ENCODE assay signal across 8 mouse cellular contexts in the genomic region with DNA sequence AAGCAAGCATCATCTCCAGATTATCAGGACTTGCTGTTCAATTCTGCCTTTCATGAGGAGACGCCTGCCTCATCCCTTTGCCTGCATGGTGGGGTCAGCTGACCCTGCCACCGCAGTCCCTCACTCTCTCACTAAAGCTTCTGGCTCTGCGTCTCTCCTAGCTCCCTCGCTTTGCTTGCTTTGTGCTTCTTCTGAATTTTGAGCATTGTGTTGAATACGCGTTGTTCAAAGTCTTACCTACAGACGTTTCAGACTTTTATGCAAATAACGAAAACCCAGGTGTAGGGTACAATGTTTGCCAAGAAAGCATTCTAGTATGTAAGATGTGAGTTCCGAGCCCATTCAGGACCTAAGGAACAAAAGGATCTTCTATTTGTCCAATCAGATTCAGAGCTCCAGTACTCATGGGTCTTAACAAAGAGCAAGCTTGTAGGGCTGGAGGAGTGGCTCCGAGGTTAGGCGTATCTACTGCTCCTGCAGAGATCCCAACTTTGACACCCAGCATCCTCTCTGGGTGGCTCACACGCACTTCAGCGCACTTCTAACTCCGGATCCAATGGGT.
DNase-seq lines count a peak whose midpoint lies in the region; ATAC-seq lines count a peak whose summit lies in the region.
"Had no signal": no experiment of that assay in that cellular context is flagged by ENCODE, and none has a peak within 500 bp of the region (broad histone marks: within the 10 kb centered on the region; RNA-seq: fewer than 3 reads in every experiment).

No protein-coding gene starts in this region.

- intact Hi-C loops in left cerebral cortex, postnatal 25 days (cut with DNase I) = no loop called here

- H3K36me3 ChIP-seq in neural tube, embryonic 11.5 days (ENCODE audit: control insufficient read depth, insufficient read depth, low read length) = no peaks in the 10 kb centered on the region
- H3K36me3 ChIP-seq in forebrain, embryonic 15.5 days = no peaks in the 10 kb centered on the region
- no peaks in the 10 kb centered on the region for H3K36me3 ChIP-seq in liver, embryonic 13.5 days

- H3K27me3 ChIP-seq in neural tube, embryonic 11.5 days (ENCODE audit: control insufficient read depth, insufficient read depth, low read length) = no peaks in the 10 kb centered on the region
- H3K27me3 ChIP-seq in forebrain, embryonic 15.5 days = 0 out of 2 replicates have a peak, but pooled peaks cover 4% of the 10 kb centered on the region
- peaks cover 9% of the 10 kb centered on the region for H3K27me3 ChIP-seq in liver, embryonic 13.5 days

- peak; percentile 43 for DNase-seq in neural tube, embryonic 11.5 days (ENCODE audit: low spot score)
- no peak for DNase-seq in neural tube, embryonic 10.5 days (ENCODE audit: extremely low spot score, low spot score)
- DNase-seq in liver, embryonic 13.5 days = no peak
- DNase-seq in urinary bladder, adult 18-20 months (ENCODE audit: low spot score in 2 of 2) = no peak
- DNase-seq in left cerebral cortex, postnatal 25 days (ENCODE audit: low spot score in 2 of 2) = no peak
- DNase-seq in layer of hippocampus, adult 8-10 months (ENCODE audit: low spot score in 2 of 2) = no peak
- DNase-seq: thymus, postnatal 4 days had no signal

- no peak overlapping the region for H3K9ac ChIP-seq in neural tube, embryonic 11.5 days (ENCODE audit: low read length)
- 0 out of 2 replicates have a peak overlapping the region, but pooled peaks have one; percentile 31 for H3K9ac ChIP-seq in forebrain, embryonic 15.5 days (replicated peaks)
- no peak overlapping the region for H3K9ac ChIP-seq in liver, embryonic 13.5 days

- peak overlapping the region; percentile 18; the same call in 1 of the 2 replicates for H3K4me3 ChIP-seq in neural tube, embryonic 11.5 days (ENCODE audit: low read depth, low read length)
- peak overlapping the region; percentile 24; the same call in 1 of the 2 replicates for H3K4me3 ChIP-seq in forebrain, embryonic 15.5 days
- no peak overlapping the region for H3K4me3 ChIP-seq in liver, embryonic 13.5 days (replicated peaks)

- no peaks in the 10 kb centered on the region for H3K9me3 ChIP-seq in neural tube, embryonic 11.5 days (ENCODE audit: control insufficient read depth, low read length)
- no peaks in the 10 kb centered on the region for H3K9me3 ChIP-seq in forebrain, embryonic 15.5 days
- H3K9me3 ChIP-seq in liver, embryonic 13.5 days (replicated peaks) = no peaks in the 10 kb centered on the region

- H3K27ac ChIP-seq in neural tube, embryonic 11.5 days (ENCODE audit: low read depth, low read length) = no peak overlapping the region
- H3K27ac ChIP-seq in forebrain, embryonic 15.5 days (replicated peaks) = no peak overlapping the region
- no peak overlapping the region for H3K27ac ChIP-seq in liver, embryonic 13.5 days

- peaks cover 4% of the 10 kb centered on the region for H3K4me1 ChIP-seq in neural tube, embryonic 11.5 days (ENCODE audit: control insufficient read depth, insufficient read depth, low read length)
- H3K4me1 ChIP-seq in forebrain, embryonic 15.5 days = peaks cover 12% of the 10 kb centered on the region
- H3K4me1 ChIP-seq in liver, embryonic 13.5 days (replicated peaks) = peaks cover 6% of the 10 kb centered on the region

- peak overlapping the region; percentile 55 for H3K4me2 ChIP-seq in neural tube, embryonic 11.5 days (ENCODE audit: low read depth)
- peak overlapping the region; percentile 41 for H3K4me2 ChIP-seq in forebrain, embryonic 15.5 days (replicated peaks)
- peak overlapping the region; percentile 22 for H3K4me2 ChIP-seq in liver, embryonic 13.5 days

- ATAC-seq in neural tube, embryonic 11.5 days (ENCODE audit: insufficient read depth, low FRiP score, low TSS enrichment) = no peak
- ATAC-seq in forebrain, embryonic 15.5 days (replicated peaks) = no peak
- ATAC-seq in liver, embryonic 13.5 days (ENCODE audit: low read depth) = no peak

- 11% methylated on average over 14 of the region's 14 CpGs for WGBS in neural tube, embryonic 11.5 days
- WGBS in forebrain, embryonic 15.5 days = 7% methylated on average over 14 of the region's 14 CpGs
- 29% methylated on average over 14 of the region's 14 CpGs for WGBS in liver, embryonic 13.5 days (ENCODE audit: insufficient replicate concordance)
